Mouse (Mus musculus): ENCODE data around the gene Hs3st3b1. TPM values are rescaled to one million over a fixed set of nuclear protein-coding genes. Genes with fewer than 3 reads are reported as not detected.

The Hs3st3b1 gene
- total RNA-seq, 2 experiments from 2014 or later, result 0.38 to 0.59 TPM

GRCm38 (mm10) chr11:63891479-63892020 is 30.5 kb downstream of the Hs3st3b1 start:
- ATAC-seq (ENCODE audit: poor library complexity, severe bottlenecking), result no peak

- ATAC-seq (ENCODE audit: poor library complexity, severe bottlenecking), result no peak
Observed at GRCm38 (mm10) chr11:63883385-63883784, 38.7 kb downstream of the Hs3st3b1 start.

- ATAC-seq (ENCODE audit: poor library complexity, severe bottlenecking), result no peak
Observed at GRCm38 (mm10) chr11:63880296-63880695, 41.8 kb downstream of the Hs3st3b1 start.

- ATAC-seq (ENCODE audit: poor library complexity, severe bottlenecking), result no peak
Observed at GRCm38 (mm10) chr11:63879261-63879660, 42.8 kb downstream of the Hs3st3b1 start.

GRCm38 (mm10) chr11:63878616-63879015 is 43.5 kb downstream of the Hs3st3b1 start:
- ATAC-seq (ENCODE audit: poor library complexity, severe bottlenecking), result no peak

- no peak for ATAC-seq (ENCODE audit: poor library complexity, severe bottlenecking)
Observed at GRCm38 (mm10) chr11:63862746-63863145, 59.3 kb downstream of the Hs3st3b1 start.

GRCm38 (mm10) chr11:63861982-63862381 is 60.1 kb downstream of the Hs3st3b1 start:
- no peak for ATAC-seq (ENCODE audit: poor library complexity, severe bottlenecking)

- no peak for ATAC-seq (ENCODE audit: poor library complexity, severe bottlenecking)
Observed at GRCm38 (mm10) chr11:63851041-63851730, 70.9 kb downstream of the Hs3st3b1 start.

GRCm38 (mm10) chr11:63850261-63850660 is 71.8 kb downstream of the Hs3st3b1 start:
- no peak for ATAC-seq (ENCODE audit: poor library complexity, severe bottlenecking)

GRCm38 (mm10) chr11:63845379-63845778 is 76.7 kb downstream of the Hs3st3b1 start:
- ATAC-seq (ENCODE audit: poor library complexity, severe bottlenecking), result no peak

- no peak for ATAC-seq (ENCODE audit: poor library complexity, severe bottlenecking)
Observed at GRCm38 (mm10) chr11:63844701-63845100, 77.4 kb downstream of the Hs3st3b1 start.

GRCm38 (mm10) chr11:63837526-63837925 is 84.6 kb downstream of the Hs3st3b1 start:
- no peak for ATAC-seq (ENCODE audit: poor library complexity, severe bottlenecking)

Other genes with a start within 250 kb of the Hs3st3b1 start
- gene Cox10, start 157.2 kb upstream of the Hs3st3b1 start, total RNA-seq (2015), result 4.7 and 7.8 TPM in 2 replicates
- 8.3 and 9.5 TPM in 2 replicates for gene Cox10, start 157.2 kb upstream of the Hs3st3b1 start, total RNA-seq (2017)

All from megakaryocyte, adult 5-6 weeks (primary cell).